Comparison of ENCODE assay signal across 7 mouse cellular contexts in the genomic region with DNA sequence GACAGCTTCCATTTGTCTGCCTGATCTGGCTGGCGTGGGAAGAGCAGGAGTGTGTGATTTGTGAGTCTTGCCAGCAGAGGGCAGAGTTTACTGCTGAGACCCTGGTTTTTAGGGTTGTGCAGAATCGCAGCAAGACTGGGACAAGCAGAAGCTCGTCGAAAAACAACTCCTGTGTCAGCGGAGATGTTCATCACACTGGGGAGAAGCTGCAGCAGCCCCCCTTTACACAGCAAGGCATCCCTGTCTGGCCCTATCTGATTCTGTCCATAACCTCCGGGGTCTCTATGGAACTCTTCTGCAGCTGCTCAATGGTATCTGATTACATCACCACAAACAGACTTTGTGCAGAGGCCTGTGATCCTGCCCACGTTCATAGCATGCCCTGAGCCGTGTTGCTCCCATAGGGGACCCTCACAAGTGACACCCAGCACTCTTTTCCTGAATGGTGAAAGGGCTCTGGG.
DNase-seq lines count a peak whose midpoint lies in the region; ATAC-seq and TF ChIP-seq lines count a peak whose summit lies in the region.

No protein-coding gene starts in this region.

- no peak overlapping the region for H3K4me3 ChIP-seq in ES-Bruce4 (ENCODE audit: low read depth, low read length)

- 0 out of 2 replicates have a peak, but pooled peaks cover 4% of the 10 kb centered on the region for H3K9me3 ChIP-seq in ES-Bruce4 (replicated peaks; ENCODE audit: control insufficient read depth, insufficient read depth, low read length, poor library complexity, severe bottlenecking)

- ATAC-seq in granulocyte monocyte progenitor cell, adult 5-6 weeks (replicated peaks; ENCODE audit: poor library complexity, severe bottlenecking), result peak; percentile 48; the same call in 1 of the 2 replicates

- no peak overlapping the region for H3K9ac ChIP-seq in ES-Bruce4 (ENCODE audit: low read depth, poor library complexity, severe bottlenecking)

- no peak for TF ChIP-seq POLR2A in ES-Bruce4 (IDR thresholded peaks at IDR 0.05; ENCODE audit: insufficient read depth, low read length)

- no peaks in the 10 kb centered on the region for H3K4me1 ChIP-seq in ES-Bruce4 (ENCODE audit: control insufficient read depth, insufficient read depth, low read length)

- H3K27ac ChIP-seq in ES-Bruce4 (ENCODE audit: insufficient read depth, low read length), result no peak overlapping the region

- peak; percentile 82 for TF ChIP-seq CTCF in ES-Bruce4 (IDR thresholded peaks at IDR 0.05; ENCODE audit: low read depth, low read length)

- H3K36me3 ChIP-seq in ES-Bruce4 (ENCODE audit: control insufficient read depth, insufficient read depth, low read length, poor library complexity, severe bottlenecking), result no peaks in the 10 kb centered on the region

- DNase-seq in R1 (ENCODE audit: low read depth, low spot score), result peak; percentile 59
- peak; percentile 52 to 72 for DNase-seq in cerebellum, postnatal 4 days (ENCODE audit: low spot score in 2 of 2)
- peak; percentile 68 for DNase-seq in layer of hippocampus, adult 9-11 months
- peak; percentile 65 for DNase-seq in mesoderm, embryonic 11.5 days (ENCODE audit: low read depth, low spot score)
- DNase-seq in skeletal muscle tissue, adult 2 months (ENCODE audit: low read depth, low spot score), result peak; percentile 15

- no peak for TF ChIP-seq EP300 in ES-Bruce4 (IDR thresholded peaks at IDR 0.05; ENCODE audit: insufficient read depth, low read depth, low read length)

- no peaks in the 10 kb centered on the region for H3K27me3 ChIP-seq in ES-Bruce4 (ENCODE audit: control insufficient read depth, insufficient read depth, low read length, poor library complexity, severe bottlenecking)

Comparison
In these comparisons a context has a peak if more than half of its experiments do, and no peak if none do; other contexts are left out.
1. DNase-seq: peak in every context shown above with its lines; median percentile 68 in layer of hippocampus, adult 9-11 months; 65 in mesoderm, embryonic 11.5 days; 62 in cerebellum, postnatal 4 days; 59 in R1; 15 in skeletal muscle tissue, adult 2 months.